Mouse (Mus musculus) heart, postnatal 0 days (tissue): ENCODE results near the gene Elk3.

ENCODE experiments used
- CTCF ChIP-seq: IDR thresholded peaks from 2 replicates; pipeline ENCODE4 v1.5.1; 2016; ENCODE audit warnings: antibody characterized with exemption, control low read depth, low read depth
- EP300 ChIP-seq: IDR thresholded peaks from 2 replicates; pipeline ENCODE4 v1.6.1; 2016; ENCODE audit warnings: antibody characterized with exemption, low read depth

DNA sequence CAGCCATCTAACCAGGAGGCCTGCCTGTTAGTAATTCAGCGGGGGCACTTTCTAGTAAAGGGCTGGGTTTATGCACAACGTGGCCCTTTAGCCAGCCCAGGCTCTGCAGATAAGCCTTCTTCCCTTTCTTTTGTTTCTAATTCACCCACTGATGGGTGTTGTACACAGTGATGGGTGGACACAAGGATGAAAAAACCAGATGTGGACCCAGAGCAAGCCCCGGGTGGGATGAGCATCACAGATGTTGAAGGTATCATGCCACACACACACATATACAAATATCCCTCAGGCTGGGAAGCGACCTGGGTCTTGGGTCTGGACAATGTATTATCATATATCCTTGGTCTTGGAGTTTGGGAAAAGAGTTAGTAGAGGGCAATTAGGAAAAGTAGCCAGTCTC, 7.7 kb downstream of the Elk3 start:
- TF ChIP-seq CTCF = no peak
- TF ChIP-seq EP300 = no peak
